Mouse (Mus musculus) heart, adult 2 months (tissue): Measurements from ENCODE around the gene Defb28. TPM values are rescaled to one million over a fixed set of nuclear protein-coding genes. Genes with fewer than 3 reads are reported as not detected.

Experiments
- DNase-seq, 2 experiments: peaks; one replicate each; pipeline ENCODE4 v3.0.0; 2021
- H3K27ac ChIP-seq: fragments of 200-600 bp; 2 replicates; pipeline ENCODE4 v1.8.1; 2022
- H3K27me3 ChIP-seq: fragments of 200-500 bp; 2 replicates; pipeline ENCODE4 v1.6.1; 2012; ENCODE audit warnings: mild to moderate bottlenecking, low read length, inconsistent platforms, mixed read lengths; ENCODE audit not compliant: control insufficient read depth, insufficient read depth
- H3K36me3 ChIP-seq: fragments of 200-500 bp; 2 replicates; pipeline ENCODE4 v1.6.1; 2012; ENCODE audit warnings: low read length, inconsistent platforms; ENCODE audit not compliant: control insufficient read depth, insufficient read depth
- H3K4me1 ChIP-seq: fragments of 200-500 bp; 2 replicates; pipeline ENCODE4 v1.6.1; 2011; ENCODE audit warnings: low read length; ENCODE audit not compliant: control insufficient read depth, insufficient read depth
- H3K4me3 ChIP-seq: fragments of 200-600 bp; 2 replicates; pipeline ENCODE4 v1.8.1; 2022
- H3K79me2 ChIP-seq: fragments of 200-500 bp; replicated peaks from 2 replicates; pipeline ENCODE4 v1.6.1; 2012; ENCODE audit warnings: mild to moderate bottlenecking, inconsistent platforms, low read length, moderate library complexity, mixed read lengths; ENCODE audit not compliant: control insufficient read depth, insufficient read depth
- H3K9ac ChIP-seq: fragments of 200-500 bp; 2 replicates; pipeline ENCODE4 v1.6.1; 2012; ENCODE audit warnings: low read depth, mild to moderate bottlenecking, control low read depth, inconsistent platforms, low read length, mixed read lengths
- CTCF ChIP-seq: fragments of 200-600 bp; IDR thresholded peaks from 2 replicates; pipeline ENCODE4 v1.8.1; 2022; ENCODE audit warnings: antibody characterized with exemption, mild to moderate bottlenecking, moderate library complexity
- EP300 ChIP-seq: fragments of 200-500 bp; IDR thresholded peaks from 2 replicates; pipeline ENCODE4 v1.6.1; 2011; ENCODE audit warnings: low read depth, low read length, control low read depth; ENCODE audit not compliant: insufficient read depth
- POLR2A ChIP-seq: fragments of 200-500 bp; IDR thresholded peaks from 2 replicates; pipeline ENCODE4 v1.6.1; 2011; ENCODE audit warnings: mild to moderate bottlenecking, low read depth, low read length, control low read depth; ENCODE audit not compliant: insufficient read depth
- WGBS: fragments of 180-500 bp; shearing (Covaris S2); methylation state at CpG from one replicate; pipeline ENCODE4 v1.1.7; 2018; 5-methylcytosine and 5-hydroxymethylcytosine counted together
- intact Hi-C: fragments of 180-260 bp; cut with DNase I; formaldehyde crosslinking; loops from one replicate; pipeline ENCODE4 v1.15.1; 2025
- polyA plus RNA-seq: library from polyadenylated mRNA; depleted of rRNA; stranded (reverse); fragments of >200 nt; gene quantifications from 2 replicates; pipeline ENCODE4 v1.2.3, GENCODE M21; 2012
- total RNA-seq, 2 experiments: library from RNA; stranded (reverse); gene quantifications; 2 replicates each; pipeline ENCODE4 v1.2.3; 2021

The Defb28 gene
- total and polyA plus RNA-seq, 3 experiments, result not detected

DNA sequence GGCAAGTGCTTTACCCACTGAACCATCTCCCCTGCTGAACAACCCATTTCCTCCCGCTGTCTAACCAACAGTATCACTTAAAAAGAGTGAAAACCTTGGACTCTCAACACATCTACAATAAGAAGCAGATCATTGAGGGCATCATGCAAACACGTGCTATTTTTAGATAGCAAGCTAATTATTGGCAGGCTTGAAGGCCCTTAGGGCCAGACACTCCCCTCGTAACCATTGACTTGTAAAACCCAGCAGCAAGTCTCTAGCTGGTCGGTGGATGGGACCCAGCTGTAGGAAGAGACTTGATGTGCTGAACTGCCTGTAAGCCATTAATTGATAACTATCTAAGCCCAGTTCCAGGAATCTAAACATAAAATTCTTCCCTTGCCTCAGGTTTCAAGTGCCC lies 25.4 kb downstream of the Defb28 start:
- Histone ChIP-seq H3K27ac (no peak overlapping the region), H3K27me3 (no peaks in the 10 kb centered on the region), H3K36me3 (no peaks in the 10 kb centered on the region), H3K9ac (no peak overlapping the region), H3K4me3 (no peak overlapping the region), H3K79me2 (no peaks in the 10 kb centered on the region), H3K4me1 (no peaks in the 10 kb centered on the region)
- 42% methylated on average over 4 of the region's 4 CpGs for WGBS
- no peak for TF ChIP-seq EP300
- intact Hi-C loops, result loop anchor here (5.0 kb wide), 1 partner anchor 91 kb away; no protein-coding TSS in a partner anchor
- no peak for DNase-seq

DNA sequence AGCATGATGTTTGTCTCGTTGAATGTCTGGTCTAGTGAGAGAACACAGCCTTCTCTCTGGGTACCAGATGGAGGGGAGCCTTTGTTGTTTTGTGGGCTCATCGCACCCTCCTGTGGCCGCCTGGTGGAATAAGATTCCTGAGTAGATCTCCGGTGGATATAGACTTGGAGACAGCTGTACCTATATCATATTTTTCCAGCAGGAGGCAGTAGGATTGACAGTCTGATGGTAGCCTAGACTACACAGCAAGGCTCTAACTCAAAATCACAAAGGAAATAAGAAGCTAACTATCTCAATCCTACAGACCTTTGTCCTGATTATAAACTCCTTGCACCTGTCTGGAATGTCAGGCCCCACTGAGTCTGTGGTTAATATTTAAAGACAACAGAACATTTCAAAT lies 26.6 kb downstream of the Defb28 start:
- TF ChIP-seq CTCF, result peak; percentile 49
- TF ChIP-seq POLR2A, result no peak
- no peak overlapping the region for H3K9ac ChIP-seq
- H3K4me1 ChIP-seq, result no peaks in the 10 kb centered on the region
- intact Hi-C loops, result loop anchor here (5.0 kb wide), 1 partner anchor 92 kb away; no protein-coding TSS in a partner anchor
- DNase-seq, result no peak
- H3K36me3 ChIP-seq, result no peaks in the 10 kb centered on the region
- no peak overlapping the region for H3K27ac ChIP-seq
- no peaks in the 10 kb centered on the region for H3K79me2 ChIP-seq
- 27% methylated on average over 4 of the region's 4 CpGs for WGBS
- no peaks in the 10 kb centered on the region for H3K27me3 ChIP-seq
- H3K4me3 ChIP-seq, result no peak overlapping the region

DNA sequence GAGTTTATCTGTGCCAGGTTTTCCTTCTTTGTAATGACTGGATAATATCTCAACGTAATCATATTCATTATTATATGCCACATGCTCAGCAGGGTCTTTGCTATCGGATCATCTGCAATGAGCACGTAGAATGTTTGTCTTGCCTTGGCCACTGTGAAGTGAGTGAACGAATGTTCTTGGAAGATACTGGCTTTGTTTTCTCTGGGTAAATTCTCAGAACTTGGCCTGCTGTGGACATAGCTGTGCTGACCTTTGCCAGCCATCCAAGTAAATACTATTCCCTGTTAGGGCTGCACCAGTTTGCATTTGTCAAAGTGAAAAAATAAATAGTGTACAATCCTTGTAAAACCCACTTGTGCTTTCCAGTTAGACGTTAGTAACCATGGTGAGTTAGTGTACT lies 30.1 kb downstream of the Defb28 start:
- no peak for TF ChIP-seq EP300
- TF ChIP-seq POLR2A, result no peak
- TF ChIP-seq CTCF, result no peak
- no peaks in the 10 kb centered on the region for H3K36me3 ChIP-seq
- no peak overlapping the region for H3K27ac ChIP-seq
- no peaks in the 10 kb centered on the region for H3K27me3 ChIP-seq
- no peaks in the 10 kb centered on the region for H3K4me1 ChIP-seq
- no peak overlapping the region for H3K9ac ChIP-seq
- WGBS, result 68% methylated on average over 5 of the region's 5 CpGs
- H3K79me2 ChIP-seq, result no peaks in the 10 kb centered on the region
- no peak for DNase-seq
- no peak overlapping the region for H3K4me3 ChIP-seq
- intact Hi-C loops, result no loop called here

DNA sequence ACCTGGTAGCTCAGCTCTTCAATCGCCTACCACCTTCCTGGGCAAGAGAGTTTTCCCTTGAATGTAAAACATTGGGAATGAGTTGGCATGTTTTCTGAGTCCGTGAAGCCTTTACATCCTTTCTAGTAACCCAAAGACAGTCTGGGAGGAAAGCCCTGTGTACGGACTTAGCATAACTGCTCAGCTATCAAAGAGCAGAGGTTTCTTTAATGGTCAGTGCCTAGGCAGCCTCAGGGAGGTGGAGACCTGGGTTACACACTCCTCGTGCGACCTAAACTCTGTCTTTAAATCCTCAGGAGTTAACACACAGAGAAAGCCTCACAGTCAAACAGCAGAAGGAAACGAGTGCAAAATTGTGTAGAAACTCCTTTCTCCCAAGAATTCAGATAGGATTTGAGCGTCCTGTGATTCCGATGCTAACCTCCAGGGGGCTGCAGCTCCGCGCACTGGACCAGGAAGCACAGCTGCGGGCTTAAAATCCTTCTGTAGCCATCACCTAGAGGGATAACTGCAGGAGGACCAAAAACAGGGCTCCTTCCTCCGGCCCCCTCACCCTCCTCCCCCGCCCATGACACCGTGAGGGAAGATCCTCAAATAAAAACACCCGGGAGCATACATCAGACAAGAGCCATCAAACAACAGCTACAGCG lies 35.8 kb downstream of the Defb28 start:
- peak; percentile 20 to 65 for DNase-seq
- H3K4me3 ChIP-seq, result no peak overlapping the region
- no peaks in the 10 kb centered on the region for H3K79me2 ChIP-seq
- no peaks in the 10 kb centered on the region for H3K36me3 ChIP-seq
- no peaks in the 10 kb centered on the region for H3K4me1 ChIP-seq
- no peak overlapping the region for H3K27ac ChIP-seq
- WGBS, result 11% methylated on average over 16 of the region's 16 CpGs
- TF ChIP-seq EP300, result no peak
- no peak for TF ChIP-seq POLR2A
- TF ChIP-seq CTCF, result peak; percentile 91
- intact Hi-C loops, result loop anchor here (1.0 kb wide), 1 partner anchor 50 kb away; the partner anchor contains the start of gene Defb36
- no peak overlapping the region for H3K9ac ChIP-seq
- no peaks in the 10 kb centered on the region for H3K27me3 ChIP-seq

DNA sequence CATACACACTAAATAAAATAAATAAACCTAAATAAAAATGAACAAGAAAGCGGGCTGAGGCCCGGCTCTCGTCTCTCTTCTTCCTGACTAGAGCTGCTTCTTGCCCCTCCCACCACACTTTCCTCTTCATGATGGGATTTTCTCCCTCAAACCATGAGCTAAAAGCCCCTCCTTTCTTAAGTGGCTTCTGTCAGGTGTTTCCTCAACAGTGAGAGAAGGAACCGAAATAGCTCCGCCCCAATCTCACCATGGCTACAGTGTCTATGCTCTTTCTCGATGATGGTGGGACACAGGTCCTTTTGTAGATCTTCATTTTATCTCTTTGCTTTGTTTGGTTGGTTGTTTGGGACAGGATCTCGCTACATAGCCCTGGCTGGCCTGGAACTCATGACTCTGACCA lies 38.6 kb downstream of the Defb28 start:
- WGBS, result 80% methylated on average over 7 of the region's 7 CpGs
- no peaks in the 10 kb centered on the region for H3K27me3 ChIP-seq
- H3K27ac ChIP-seq, result no peak overlapping the region
- H3K36me3 ChIP-seq, result no peaks in the 10 kb centered on the region
- H3K4me3 ChIP-seq, result no peak overlapping the region
- no peak for DNase-seq
- H3K4me1 ChIP-seq, result no peaks in the 10 kb centered on the region
- H3K79me2 ChIP-seq, result no peaks in the 10 kb centered on the region
- intact Hi-C loops, result no loop called here
- no peak overlapping the region for H3K9ac ChIP-seq
- TF ChIP-seq POLR2A, result no peak
- no peak for TF ChIP-seq CTCF
- no peak for TF ChIP-seq EP300

DNA sequence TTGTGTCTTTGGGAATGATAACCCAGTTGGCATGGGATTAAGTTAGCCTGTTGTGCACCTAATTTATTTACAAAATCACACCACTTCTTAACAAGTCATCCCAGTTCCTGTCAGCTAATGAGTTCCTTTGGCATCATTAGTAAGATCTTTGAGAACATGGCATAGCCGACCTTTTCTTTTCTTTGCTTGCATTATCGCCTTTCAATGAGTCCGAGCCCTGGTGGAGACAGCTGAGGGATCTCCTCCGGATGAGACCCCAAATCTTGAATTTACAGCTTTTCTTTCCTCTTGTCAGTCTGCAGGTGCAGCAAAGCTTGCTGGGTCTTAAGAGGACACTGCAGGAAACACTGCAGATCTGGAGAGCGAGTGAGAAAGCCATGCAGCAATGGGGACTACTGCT lies 51.0 kb downstream of the Defb28 start, which contains the start of gene Gm17416:
Gm17416 (plus strand) TSS at position 301 of the 400 bp plus-strand sequence.
- whole genome bisulfite sequencing, result 82% methylated on average over 5 of the region's 5 CpGs
- TF ChIP-seq POLR2A (no peak), CTCF (no peak), EP300 (no peak)
- Histone ChIP-seq H3K79me2 (no peaks in the 10 kb centered on the region), H3K36me3 (no peaks in the 10 kb centered on the region), H3K27me3 (no peaks in the 10 kb centered on the region), H3K27ac (no peak within 1 kb of the TSS), H3K4me1 (no peaks in the 10 kb centered on the region), H3K9ac (no peak within 1 kb of the TSS), H3K4me3 (no peak within 1 kb of the TSS)
- DNase-seq, result no peak
- intact Hi-C loops, result no loop called here

DNA sequence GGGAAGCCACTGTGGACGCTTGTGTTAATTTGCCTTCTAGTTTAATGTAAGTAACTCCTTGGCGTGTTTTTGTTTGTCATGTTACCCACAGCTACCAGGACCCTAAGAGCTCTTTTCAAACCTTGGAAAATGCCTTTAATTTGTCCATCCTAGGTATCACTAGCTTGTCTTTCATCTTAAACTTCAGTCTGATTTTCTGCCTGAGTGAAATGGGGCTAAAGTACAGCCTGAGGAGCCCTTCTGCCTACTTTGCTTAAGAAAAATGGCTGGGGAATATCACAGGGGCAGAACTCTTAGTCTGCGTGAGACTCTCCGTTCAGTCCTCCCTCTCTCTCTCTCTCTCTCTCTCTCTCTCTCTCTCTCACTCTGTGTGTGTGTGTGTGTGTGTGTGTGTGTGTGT lies 51.8 kb downstream of the Defb28 start:
- H3K27ac ChIP-seq, result no peak overlapping the region
- no peak for DNase-seq
- intact Hi-C loops, result no loop called here
- H3K4me1 ChIP-seq, result no peaks in the 10 kb centered on the region
- no peak for TF ChIP-seq EP300
- no peaks in the 10 kb centered on the region for H3K27me3 ChIP-seq
- H3K36me3 ChIP-seq, result no peaks in the 10 kb centered on the region
- H3K9ac ChIP-seq, result no peak overlapping the region
- 81% methylated on average over 4 of the region's 4 CpGs for WGBS
- no peak overlapping the region for H3K4me3 ChIP-seq
- H3K79me2 ChIP-seq, result no peaks in the 10 kb centered on the region
